Mouse (Mus musculus) ES-E14 (cell line): ENCODE measurements around the gene Bbs10. TPM values are rescaled to one million over a fixed set of nuclear protein-coding genes. Genes with fewer than 3 reads are reported as not detected.

Experiments
- DNase-seq: peaks from one replicate; pipeline ENCODE4 v3.0.0-alpha.2; 2013; ENCODE audit warnings: low read depth, low spot score
- H3K27ac ChIP-seq: 2 replicates; pipeline ENCODE4 v1.5.1; 2012; ENCODE audit warnings: low read depth, mild to moderate bottlenecking, low read length, moderate library complexity, mixed read lengths; ENCODE audit not compliant: poor library complexity, insufficient read depth, severe bottlenecking
- H3K36me3 ChIP-seq: 2 replicates; pipeline ENCODE4 v1.6.1; 2012; ENCODE audit warnings: mild to moderate bottlenecking, low read length, moderate library complexity, mixed read lengths; ENCODE audit not compliant: control insufficient read depth, poor library complexity, insufficient read depth, severe bottlenecking
- H3K4me1 ChIP-seq, 2 experiments: fragments of 150-350 bp in 1 of 2; sonication (generic) in 1 of 2; 2 replicates each; pipeline ENCODE4 v1.6.1; 2012; ENCODE audit warnings: low read length in 2 of 2, mild to moderate bottlenecking in 1 of 2, mixed read lengths in 1 of 2; ENCODE audit not compliant: control insufficient read depth in 2 of 2, insufficient read depth in 2 of 2, poor library complexity in 1 of 2
- H3K4me3 ChIP-seq, 2 experiments: fragments of 150-350 bp in 1 of 2; sonication (generic) in 1 of 2; 2 replicates each; pipeline ENCODE4 v1.5.1; 2012; ENCODE audit warnings: low read length in 2 of 2, low read depth in 1 of 2, mild to moderate bottlenecking in 1 of 2, mixed read lengths in 1 of 2; ENCODE audit not compliant: insufficient read depth in 1 of 2, poor library complexity in 1 of 2, severe bottlenecking in 1 of 2
- H3K9ac ChIP-seq: 2 replicates; pipeline ENCODE4 v1.6.1; 2012; ENCODE audit warnings: low read depth, mild to moderate bottlenecking, low read length, mixed read lengths; ENCODE audit not compliant: poor library complexity, insufficient read depth, severe bottlenecking
- H3K9me3 ChIP-seq: fragments of 150-350 bp; sonication (generic); 2 replicates; pipeline ENCODE4 v1.6.1; 2012; ENCODE audit warnings: low read depth, mild to moderate bottlenecking, low read length; ENCODE audit not compliant: control insufficient read depth, insufficient read depth
- CHD2 ChIP-seq: IDR thresholded peaks from 2 replicates; pipeline ENCODE4 v1.6.1; 2014; ENCODE audit warnings: mild to moderate bottlenecking, low read depth, low read length, inconsistent platforms
- HCFC1 ChIP-seq: IDR thresholded peaks from 2 replicates; pipeline ENCODE4 v1.6.1; 2012; ENCODE audit warnings: low read length, inconsistent platforms, borderline replicate concordance; ENCODE audit not compliant: insufficient read depth
- MAFK ChIP-seq: IDR thresholded peaks from 2 replicates; pipeline ENCODE4 v1.6.1; 2014; ENCODE audit warnings: mild to moderate bottlenecking, low read depth, low read length, inconsistent platforms; ENCODE audit not compliant: insufficient read depth
- ZC3H11A ChIP-seq: IDR thresholded peaks from 2 replicates; pipeline ENCODE4 v1.6.1; 2012; ENCODE audit warnings: low read depth, mild to moderate bottlenecking, inconsistent platforms, low read length, borderline replicate concordance
- ZNF384 ChIP-seq: IDR thresholded peaks from 2 replicates; pipeline ENCODE4 v1.6.1; 2012; ENCODE audit warnings: low read depth, low read length, inconsistent platforms
- in situ Hi-C, 2 experiments: fragments of 600-800 bp; cut with MboI; formaldehyde crosslinking; loops; one replicate each; pipeline ENCODE4 v1.15.1; 2025; ENCODE audit warnings: low sequenced_read_pairs in 2 of 2, inconsistent platforms in 1 of 2; ENCODE audit not compliant: unreplicated experiment in 2 of 2
- total RNA-seq: library from RNA; depleted of rRNA; stranded (reverse); fragments of 300-350 nt; gene quantifications from 2 replicates; pipeline ENCODE4 v1.2.3, GENCODE M21; 2012

Bbs10 gene
- total RNA-seq, 1 experiment, result 7.3 TPM

DNA sequence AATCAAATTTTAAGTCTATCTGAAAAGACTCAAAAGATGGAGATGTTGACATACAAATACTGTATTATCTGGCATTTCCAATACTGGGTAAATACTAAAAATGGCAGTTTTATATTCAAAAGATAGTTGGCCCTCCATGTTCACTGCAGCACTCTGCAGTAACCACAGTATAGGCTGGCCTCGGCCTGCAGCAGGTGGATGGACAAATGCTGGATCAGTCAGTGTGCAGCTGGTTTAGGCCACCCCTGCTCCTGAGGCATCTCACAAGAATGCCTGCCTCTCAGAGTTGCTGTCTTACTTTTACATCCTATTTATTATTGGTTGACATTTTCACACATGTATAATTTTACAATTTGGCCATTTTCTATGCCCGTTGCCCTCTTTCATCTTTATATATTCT is 22.7 kb upstream of the Bbs10 start:
- no peak for DNase-seq
- Histone ChIP-seq H3K36me3 (peaks cover 3% of the 10 kb centered on the region; the same call in 1 of the 2 replicates), H3K9me3 (no peaks in the 10 kb centered on the region), H3K9ac (no peak overlapping the region), H3K4me3 (no peak overlapping the region), H3K27ac (no peak overlapping the region), H3K4me1 (no peaks in the 10 kb centered on the region)
- TF ChIP-seq ZC3H11A (no peak), ZNF384 (no peak), HCFC1 (no peak), MAFK (no peak), CHD2 (no peak)
- in situ Hi-C loops, result no loop called here

DNA sequence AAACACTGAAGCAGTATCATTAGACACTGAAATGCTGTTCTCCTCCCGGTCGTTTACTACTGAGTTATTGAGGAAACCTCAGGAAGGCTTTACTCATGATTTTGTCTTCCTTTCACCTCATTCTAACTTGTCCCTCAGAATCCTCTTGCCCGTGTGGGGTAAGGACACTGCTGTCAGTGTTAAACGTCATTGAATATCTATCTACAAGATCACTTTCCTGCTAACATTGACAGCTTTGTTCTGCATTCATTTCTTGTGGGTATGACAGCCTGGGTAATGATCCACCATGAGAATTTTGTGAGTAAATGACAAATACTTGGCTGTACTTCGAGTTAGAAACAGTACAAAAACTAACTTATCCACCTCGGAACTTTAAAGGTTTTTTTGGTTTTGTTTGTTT is 848 bp upstream of the Bbs10 start:
- no peak for DNase-seq
- in situ Hi-C loops, result no loop called here
- H3K9me3 ChIP-seq, result no peaks in the 10 kb centered on the region
- H3K27ac ChIP-seq, result no peak overlapping the region
- no peaks in the 10 kb centered on the region; the same call in 1 of the 2 replicates for H3K36me3 ChIP-seq
- TF ChIP-seq ZNF384, result no peak
- no peak for TF ChIP-seq HCFC1
- TF ChIP-seq ZC3H11A, result no peak
- TF ChIP-seq CHD2, result no peak
- no peak for TF ChIP-seq MAFK
- no peaks in the 10 kb centered on the region for H3K4me1 ChIP-seq
- H3K9ac ChIP-seq, result no peak overlapping the region
- H3K4me3 ChIP-seq, result peak overlapping the region in 1 of 2 experiments; percentile 88; a peak in 3 of 4 replicates

- TF ChIP-seq ZNF384 (no peak), HCFC1 (no peak), ZC3H11A (no peak), MAFK (no peak), CHD2 (no peak)
- Histone ChIP-seq H3K4me1 (no peaks in the 10 kb centered on the region), H3K36me3 (no peaks in the 10 kb centered on the region; the same call in 1 of the 2 replicates), H3K9ac (no peak overlapping the region), H3K27ac (no peak overlapping the region), H3K4me3 (no peak overlapping the region), H3K9me3 (no peaks in the 10 kb centered on the region)
- in situ Hi-C loops, result no loop called here
- no peak for DNase-seq
Observed at GRCm38 (mm10) chr10:111299591-111299990, 1.1 kb downstream of the Bbs10 start.

GRCm38 (mm10) chr10:111301041-111301440 is 2.6 kb downstream of the Bbs10 start:
- no peak for TF ChIP-seq ZC3H11A
- no peak for TF ChIP-seq ZNF384
- no peak for TF ChIP-seq CHD2
- H3K4me1 ChIP-seq, result no peaks in the 10 kb centered on the region
- H3K36me3 ChIP-seq, result no peaks in the 10 kb centered on the region; the same call in 1 of the 2 replicates
- no peaks in the 10 kb centered on the region for H3K9me3 ChIP-seq
- in situ Hi-C loops, result no loop called here
- no peak overlapping the region for H3K9ac ChIP-seq
- H3K27ac ChIP-seq, result no peak overlapping the region
- H3K4me3 ChIP-seq, result no peak overlapping the region
- no peak for DNase-seq

DNA sequence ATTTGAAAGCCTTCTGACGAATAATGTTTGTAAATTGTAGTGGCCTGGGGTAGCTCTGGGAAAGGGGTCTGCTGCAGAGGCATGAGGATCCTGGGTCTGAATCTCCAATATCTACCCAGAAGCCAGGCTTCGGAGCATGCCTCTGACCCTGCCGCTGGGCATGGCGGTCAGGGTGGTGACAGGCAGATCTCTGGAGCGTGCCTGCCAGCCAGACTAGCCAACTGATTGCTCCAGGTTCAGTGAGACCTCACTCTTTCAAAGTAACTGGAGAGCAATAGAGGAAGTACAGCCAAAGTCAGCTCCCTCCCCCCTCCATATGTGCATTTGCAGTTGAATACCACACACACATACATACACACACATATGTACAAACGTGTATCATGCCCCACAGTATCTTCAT is 4.0 kb downstream of the Bbs10 start:
- in situ Hi-C loops, result no loop called here
- Histone ChIP-seq H3K36me3 (no peaks in the 10 kb centered on the region; the same call in 1 of the 2 replicates), H3K4me3 (no peak overlapping the region), H3K9ac (no peak overlapping the region), H3K9me3 (no peaks in the 10 kb centered on the region), H3K4me1 (no peaks in the 10 kb centered on the region), H3K27ac (no peak overlapping the region)
- no peak for DNase-seq
- no peak for TF ChIP-seq MAFK
- no peak for TF ChIP-seq ZC3H11A
